Mouse (Mus musculus): ENCODE measurements at regions not wholly inside any gene's neighbourhood (a gene's known extent, or its start where the extent isn't known, plus 50 kb on each side); places are given as distances from the start of the nearest gene placed in this dataset.

GRCm38 (mm10) chr15:64500783-64501182 is 316.7 kb upstream of the Gm21798 start:
- Histone ChIP-seq H3K27ac (no peak overlapping the region), H3K36me3 (no peaks in the 10 kb centered on the region), H3K9me3 (no peaks in the 10 kb centered on the region), H3K27me3 (ENCODE audit: insufficient read depth, poor library complexity, severe bottlenecking) (no peaks in the 10 kb centered on the region), H3K4me3 (no peak overlapping the region), H3K4me1 (no peaks in the 10 kb centered on the region)
- no peak for DNase-seq (ENCODE audit: low spot score)

GRCm38 (mm10) chr15:64501479-64501878 is 316.0 kb upstream of the Gm21798 start:
- Histone ChIP-seq H3K36me3 (no peaks in the 10 kb centered on the region), H3K4me1 (no peaks in the 10 kb centered on the region), H3K27me3 (ENCODE audit: insufficient read depth, poor library complexity, severe bottlenecking) (no peaks in the 10 kb centered on the region), H3K4me3 (no peak overlapping the region), H3K9me3 (no peaks in the 10 kb centered on the region), H3K27ac (no peak overlapping the region)
- DNase-seq (ENCODE audit: low spot score) = no peak
- 72% methylated on average over 1 of the region's 1 CpGs for WGBS

GRCm38 (mm10) chr15:64504751-64505150 is 312.7 kb upstream of the Gm21798 start:
- H3K36me3 ChIP-seq = no peaks in the 10 kb centered on the region
- H3K27ac ChIP-seq = no peak overlapping the region
- no peaks in the 10 kb centered on the region for H3K27me3 ChIP-seq (ENCODE audit: insufficient read depth, poor library complexity, severe bottlenecking)
- DNase-seq (ENCODE audit: low spot score) = no peak
- H3K4me1 ChIP-seq = no peaks in the 10 kb centered on the region
- H3K4me3 ChIP-seq = no peak overlapping the region
- 84% methylated on average over 4 of the region's 4 CpGs for WGBS
- H3K9me3 ChIP-seq = no peaks in the 10 kb centered on the region

GRCm38 (mm10) chr15:64510649-64511048 is 306.8 kb upstream of the Gm21798 start:
- DNase-seq (ENCODE audit: low spot score) = no peak
- no peaks in the 10 kb centered on the region for H3K36me3 ChIP-seq
- no peaks in the 10 kb centered on the region for H3K27me3 ChIP-seq (ENCODE audit: insufficient read depth, poor library complexity, severe bottlenecking)
- H3K27ac ChIP-seq = peak overlapping the region; percentile 53
- no peak overlapping the region for H3K4me3 ChIP-seq
- H3K9me3 ChIP-seq = no peaks in the 10 kb centered on the region
- peaks cover 14% of the 10 kb centered on the region for H3K4me1 ChIP-seq
- WGBS = 27% methylated on average over 2 of the region's 2 CpGs

- WGBS = 62% methylated on average over 2 of the region's 2 CpGs
- peaks cover 14% of the 10 kb centered on the region for H3K4me1 ChIP-seq
- H3K36me3 ChIP-seq = no peaks in the 10 kb centered on the region
- no peaks in the 10 kb centered on the region for H3K27me3 ChIP-seq (ENCODE audit: insufficient read depth, poor library complexity, severe bottlenecking)
- no peak overlapping the region for H3K4me3 ChIP-seq
- H3K9me3 ChIP-seq = no peaks in the 10 kb centered on the region
- peak overlapping the region; percentile 53 for H3K27ac ChIP-seq
- DNase-seq (ENCODE audit: low spot score) = no peak
These were observed 306.3 kb upstream of the Gm21798 start for GRCm38 (mm10) chr15:64511176-64511575.

- Histone ChIP-seq H3K4me1 (peaks cover 14% of the 10 kb centered on the region), H3K4me3 (no peak overlapping the region), H3K36me3 (no peaks in the 10 kb centered on the region), H3K9me3 (no peaks in the 10 kb centered on the region), H3K27ac (no peak overlapping the region), H3K27me3 (ENCODE audit: insufficient read depth, poor library complexity, severe bottlenecking) (no peaks in the 10 kb centered on the region)
- 82% methylated on average over 3 of the region's 3 CpGs for WGBS
- no peak for DNase-seq (ENCODE audit: low spot score)
These were observed 304.9 kb upstream of the Gm21798 start for GRCm38 (mm10) chr15:64512615-64513014.

GRCm38 (mm10) chr15:64513501-64514097 is 303.9 kb upstream of the Gm21798 start:
- Histone ChIP-seq H3K4me1 (peaks cover 14% of the 10 kb centered on the region), H3K4me3 (no peak overlapping the region), H3K27ac (no peak overlapping the region), H3K9me3 (no peaks in the 10 kb centered on the region), H3K27me3 (ENCODE audit: insufficient read depth, poor library complexity, severe bottlenecking) (no peaks in the 10 kb centered on the region), H3K36me3 (no peaks in the 10 kb centered on the region)
- DNase-seq (ENCODE audit: low spot score) = no peak

GRCm38 (mm10) chr15:64515179-64515578 is 302.3 kb upstream of the Gm21798 start:
- Histone ChIP-seq H3K4me3 (no peak overlapping the region), H3K4me1 (peaks cover 14% of the 10 kb centered on the region), H3K36me3 (no peaks in the 10 kb centered on the region), H3K27ac (no peak overlapping the region), H3K9me3 (no peaks in the 10 kb centered on the region), H3K27me3 (ENCODE audit: insufficient read depth, poor library complexity, severe bottlenecking) (no peaks in the 10 kb centered on the region)
- no peak for DNase-seq (ENCODE audit: low spot score)

- WGBS = 83% methylated on average over 4 of the region's 4 CpGs
These were observed 298.3 kb upstream of the Gm21798 start for GRCm38 (mm10) chr15:64519207-64519628.

GRCm38 (mm10) chr15:64520568-64520967 is 296.9 kb upstream of the Gm21798 start:
- H3K27me3 ChIP-seq (ENCODE audit: insufficient read depth, poor library complexity, severe bottlenecking) = no peaks in the 10 kb centered on the region
- H3K27ac ChIP-seq = no peak overlapping the region
- H3K36me3 ChIP-seq = no peaks in the 10 kb centered on the region
- 88% methylated on average over 5 of the region's 5 CpGs for WGBS
- no peaks in the 10 kb centered on the region for H3K4me1 ChIP-seq
- no peak for DNase-seq (ENCODE audit: low spot score)
- H3K9me3 ChIP-seq = no peaks in the 10 kb centered on the region
- no peak overlapping the region for H3K4me3 ChIP-seq

More at GRCm38 (mm10) chr15:64519207-64519628, 298.3 kb upstream of the Gm21798 start:
- Histone ChIP-seq H3K36me3 (no peaks in the 10 kb centered on the region), H3K4me3 (no peak overlapping the region), H3K9me3 (no peaks in the 10 kb centered on the region), H3K4me1 (no peaks in the 10 kb centered on the region), H3K27ac (no peak overlapping the region), H3K27me3 (ENCODE audit: insufficient read depth, poor library complexity, severe bottlenecking) (no peaks in the 10 kb centered on the region)
- DNase-seq (ENCODE audit: low spot score) = no peak

- no peak for DNase-seq (ENCODE audit: low spot score)
- H3K27ac ChIP-seq = peak overlapping the region; percentile 72; the same call in 1 of the 2 replicates
- 32% methylated on average over 6 of the region's 6 CpGs for WGBS
These were observed 285.0 kb upstream of the Gm21798 start for GRCm38 (mm10) chr15:64532260-64533120.

GRCm38 (mm10) chr15:64533169-64533795 is 284.2 kb upstream of the Gm21798 start:
- Histone ChIP-seq H3K36me3 (no peaks in the 10 kb centered on the region), H3K4me1 (peaks cover 29% of the 10 kb centered on the region), H3K27me3 (ENCODE audit: insufficient read depth, poor library complexity, severe bottlenecking) (no peaks in the 10 kb centered on the region), H3K4me3 (no peak overlapping the region), H3K9me3 (no peaks in the 10 kb centered on the region), H3K27ac (peak overlapping the region; percentile 72)
- no peak for DNase-seq (ENCODE audit: low spot score)
- WGBS = 74% methylated on average over 2 of the region's 2 CpGs

More at GRCm38 (mm10) chr15:64532260-64533120, 285.0 kb upstream of the Gm21798 start:
- H3K27me3 ChIP-seq (ENCODE audit: insufficient read depth, poor library complexity, severe bottlenecking) = no peaks in the 10 kb centered on the region
- no peaks in the 10 kb centered on the region for H3K9me3 ChIP-seq
- H3K4me3 ChIP-seq = no peak overlapping the region
- H3K4me1 ChIP-seq = peaks cover 29% of the 10 kb centered on the region
- no peaks in the 10 kb centered on the region for H3K36me3 ChIP-seq

- WGBS = 56% methylated on average over 6 of the region's 6 CpGs
These were observed 283.3 kb upstream of the Gm21798 start for GRCm38 (mm10) chr15:64534166-64534565.

More at GRCm38 (mm10) chr15:64534166-64534565, 283.3 kb upstream of the Gm21798 start:
- no peak for DNase-seq (ENCODE audit: low spot score)
- Histone ChIP-seq H3K9me3 (no peaks in the 10 kb centered on the region), H3K4me3 (no peak overlapping the region), H3K4me1 (peaks cover 29% of the 10 kb centered on the region), H3K27ac (no peak overlapping the region), H3K27me3 (ENCODE audit: insufficient read depth, poor library complexity, severe bottlenecking) (no peaks in the 10 kb centered on the region), H3K36me3 (no peaks in the 10 kb centered on the region)

Measured in heart, embryonic 10.5 days (tissue).